Mouse (Mus musculus) testis, adult 2 months (tissue): ENCODE measurements around the gene Pitpnm1.

Experiments
- CTCF ChIP-seq: fragments of 200-500 bp; IDR thresholded peaks from 2 replicates; pipeline ENCODE4 v1.5.1; 2012; ENCODE audit warnings: low read depth, mild to moderate bottlenecking, inconsistent platforms, low read length, moderate library complexity; ENCODE audit not compliant: control insufficient read depth, insufficient read depth, insufficient replicate concordance
- POLR2A ChIP-seq: fragments of 200-500 bp; IDR thresholded peaks from 2 replicates; pipeline ENCODE4 v1.6.1; 2012; ENCODE audit warnings: low read depth, mild to moderate bottlenecking, inconsistent platforms, low read length, moderate library complexity; ENCODE audit not compliant: control insufficient read depth

GRCm38 (mm10) chr19:4147782-4148490 lies 48.1 kb downstream of the Pitpnm1 start:
- no peak for TF ChIP-seq CTCF
- no peak for TF ChIP-seq POLR2A
